ENCODE assay signal across 8 mouse cellular contexts in the genomic region with DNA sequence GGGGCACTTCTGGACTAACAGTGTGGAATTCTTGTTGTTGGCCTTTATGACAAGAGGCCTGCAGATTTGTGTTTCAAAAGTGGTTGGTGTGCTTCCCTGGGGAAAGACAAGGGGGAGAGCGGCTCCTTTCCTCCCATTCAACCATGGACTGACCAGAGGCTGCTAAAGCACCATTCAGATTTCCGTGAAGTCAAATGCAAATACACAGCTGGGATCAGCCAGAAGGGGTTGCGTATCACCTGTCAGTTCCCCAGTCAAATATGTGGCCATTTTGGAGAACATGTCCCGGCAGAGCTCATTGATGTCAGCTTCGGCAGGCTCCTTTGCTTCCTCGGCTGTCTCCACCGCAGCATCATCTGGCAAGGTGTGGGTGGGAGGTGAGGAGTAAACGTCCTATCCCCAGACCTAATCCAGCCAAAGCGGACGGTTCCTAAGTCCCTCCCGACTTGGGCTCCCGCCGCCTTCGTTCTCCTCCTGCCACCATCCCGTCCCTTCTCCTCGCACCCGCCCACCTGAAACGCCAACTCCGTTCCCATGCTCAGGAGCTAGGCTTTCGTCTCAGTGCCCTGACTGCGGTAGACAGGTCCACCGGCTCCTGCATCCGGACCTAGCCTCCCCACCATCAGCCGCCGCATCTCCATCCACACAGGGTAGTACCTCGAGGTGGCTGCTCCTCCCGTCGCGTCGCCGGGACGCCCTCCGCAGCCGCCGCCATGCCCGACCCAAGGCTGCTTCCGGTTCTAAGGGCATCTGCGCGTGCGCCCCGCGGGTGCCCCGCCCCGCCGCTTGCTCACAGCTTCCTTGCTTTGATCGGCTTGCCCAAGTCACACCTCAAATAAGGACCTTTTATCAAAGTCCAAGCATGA. TPM values are rescaled to one million over a fixed set of nuclear protein-coding genes. Genes with fewer than 3 reads are reported as not detected.
DNase-seq lines count a peak whose midpoint lies in the region; ATAC-seq and TF ChIP-seq lines count a peak whose summit lies in the region.

A gene (minus strand): TSS at position 745 of the 866 bp plus-strand sequence.

- peaks cover 12 to 36% of the 10 kb centered on the region in 2 experiments for H3K4me1 ChIP-seq in MEL (ENCODE audit: control insufficient read depth in 1 of 2, insufficient read depth in 2 of 2, low read length in 2 of 2)
- H3K4me1 ChIP-seq in cerebellum, adult 2 months (ENCODE audit: control insufficient read depth, insufficient read depth, low read length) = no peaks in the 10 kb centered on the region
- peaks cover 8% of the 10 kb centered on the region for H3K4me1 ChIP-seq in lung, embryonic 16.5 days (replicated peaks; ENCODE audit: control insufficient read depth, insufficient read depth, low read length)

- DNase-seq in MEL (ENCODE audit: low read depth, low spot score) = peak; percentile 96
- peak; percentile 89 to 91 for DNase-seq in cerebellum, adult 2 months
- DNase-seq in forelimb bud, embryonic 11.5 days (ENCODE audit: low read depth, low spot score) = peak; percentile 77
- DNase-seq in layer of hippocampus, adult 9-10 months (ENCODE audit: low spot score) = peak; percentile 63
- peak; percentile 77 for DNase-seq in ovary, postnatal 10 days (ENCODE audit: low spot score)
- peak; percentile 84 to 91 for DNase-seq in thymus, postnatal 10 days (ENCODE audit: low spot score in 2 of 2)

- peaks cover 8% of the 10 kb centered on the region in 2 experiments for H3K27me3 ChIP-seq in MEL (ENCODE audit: control insufficient read depth in 1 of 2, insufficient read depth in 2 of 2, low read length in 2 of 2)
- no peaks in the 10 kb centered on the region for H3K27me3 ChIP-seq in cerebellum, adult 2 months (ENCODE audit: control insufficient read depth, insufficient read depth, low read length)
- H3K27me3 ChIP-seq in lung, embryonic 16.5 days (ENCODE audit: control insufficient read depth, insufficient read depth, low read depth, low read length) = no peaks in the 10 kb centered on the region

- peaks cover 16 to 36% of the 10 kb centered on the region in 2 experiments for H3K36me3 ChIP-seq in MEL (ENCODE audit: control insufficient read depth in 1 of 2, insufficient read depth in 2 of 2, low read length in 2 of 2)
- peaks cover 17% of the 10 kb centered on the region for H3K36me3 ChIP-seq in lung, embryonic 16.5 days (ENCODE audit: control insufficient read depth, insufficient read depth, low read length)

- TF ChIP-seq RAD21 in MEL (IDR thresholded peaks at IDR 0.05; ENCODE audit: low read depth, low read length) = no peak

- no peak for TF ChIP-seq CTCF in MEL (IDR thresholded peaks at IDR 0.05 in 2 of 3, conservative IDR thresholded peaks at IDR 0.05 in 1 of 3; ENCODE audit: control insufficient read depth in 1 of 3, insufficient read depth in 1 of 3, low read depth in 2 of 3, low read length in 3 of 3, poor library complexity in 1 of 3, severe bottlenecking in 1 of 3)
- TF ChIP-seq CTCF in cerebellum, adult 2 months (IDR thresholded peaks at IDR 0.05; ENCODE audit: borderline replicate concordance, insufficient read depth, low read depth, low read length) = no peak

- peak within 1 kb of the TSS; percentile 83 for H3K9ac ChIP-seq in MEL (ENCODE audit: control insufficient read depth, low read depth, low read length, poor library complexity, severe bottlenecking)
- peak within 1 kb of the TSS; percentile 80 for H3K9ac ChIP-seq in lung, embryonic 16.5 days (ENCODE audit: low read length)

- peak; percentile 91 to 93 for TF ChIP-seq POLR2A in MEL (IDR thresholded peaks at IDR 0.05; ENCODE audit: control insufficient read depth in 1 of 2, insufficient read depth in 1 of 2, low read depth in 1 of 2, low read length in 2 of 2, poor library complexity in 1 of 2)
- peak; percentile 62; the same call in 1 of the 2 replicates for TF ChIP-seq POLR2A in cerebellum, adult 2 months (IDR thresholded peaks at IDR 0.05; ENCODE audit: borderline replicate concordance, insufficient read depth, low read length)

- ATAC-seq in hematopoietic stem cell, adult 5-6 weeks (replicated peaks in 1 of 2; ENCODE audit: insufficient read depth in 1 of 2, low FRiP score in 2 of 2, low TSS enrichment in 1 of 2, low read depth in 1 of 2, poor library complexity in 2 of 2, severe bottlenecking in 2 of 2) = peak; percentile 74 to 81
- peak; percentile 87 for ATAC-seq in lung, embryonic 16.5 days (ENCODE audit: low read depth)

- no peaks in the 10 kb centered on the region for H3K9me3 ChIP-seq in MEL (replicated peaks; ENCODE audit: insufficient read depth, low read length)
- no peaks in the 10 kb centered on the region for H3K9me3 ChIP-seq in lung, embryonic 16.5 days (ENCODE audit: control insufficient read depth, low read length)

- TF ChIP-seq EP300 in MEL (IDR thresholded peaks at IDR 0.05; ENCODE audit: low read depth in 1 of 2, low read length in 2 of 2) = peak in 1 of 2 experiments; percentile 42; a peak in 1 of 4 replicates

- peak within 1 kb of the TSS; percentile 73 to 83 for H3K4me3 ChIP-seq in MEL (ENCODE audit: control insufficient read depth in 1 of 2, insufficient read depth in 1 of 2, low read depth in 2 of 2, low read length in 2 of 2)
- peak within 1 kb of the TSS; percentile 87 for H3K4me3 ChIP-seq in cerebellum, adult 2 months (replicated peaks; ENCODE audit: insufficient read depth, low read depth, low read length)
- H3K4me3 ChIP-seq in lung, embryonic 16.5 days (ENCODE audit: low read length) = peak within 1 kb of the TSS; percentile 79

- peak within 1 kb of the TSS; percentile 74 for H3K27ac ChIP-seq in MEL (ENCODE audit: control insufficient read depth, low read depth, low read length)
- peak within 1 kb of the TSS; percentile 34; the same call in 1 of the 2 replicates for H3K27ac ChIP-seq in cerebellum, adult 2 months (ENCODE audit: insufficient read depth, low read length)
- H3K27ac ChIP-seq in lung, embryonic 16.5 days (ENCODE audit: low read length) = no peak within 1 kb of the TSS

- H3K79me2 ChIP-seq in MEL (ENCODE audit: control insufficient read depth, insufficient read depth, low read length, poor library complexity) = peaks cover 24% of the 10 kb centered on the region

- H3K4me2 ChIP-seq in lung, embryonic 16.5 days (ENCODE audit: low read depth, low read length) = peak within 1 kb of the TSS; percentile 65

- WGBS in cerebellum, adult 2 months = under 1% methylated on average over 46 of the region's 46 CpGs
- 2% methylated on average over 46 of the region's 46 CpGs for WGBS in lung, embryonic 16.5 days

TF ChIP-seq in MEL, 35 proteins besides CTCF, POLR2A, EP300 and RAD21:
- TF ChIP-seq MAZ (IDR thresholded peaks at IDR 0.05; ENCODE audit: low read depth, low read length) (peak; percentile 83), SMC3 (IDR thresholded peaks at IDR 0.05; ENCODE audit: low read depth, low read length) (no peak), TCF12 (IDR thresholded peaks at IDR 0.05; ENCODE audit: low read depth, low read length) (peak; percentile 72), RCOR1 (IDR thresholded peaks at IDR 0.05; ENCODE audit: low read depth, low read length) (no peak), ETS1 (IDR thresholded peaks at IDR 0.05; ENCODE audit: low read depth, low read length) (peak; percentile 46; the same call in 1 of the 2 replicates), ELF1 (IDR thresholded peaks at IDR 0.05; ENCODE audit: low read depth, low read length) (peak; percentile 96), SIN3A (IDR thresholded peaks at IDR 0.05; ENCODE audit: low read length) (peak; percentile 79; the same call in 1 of the 2 replicates), ZMIZ1 (IDR thresholded peaks at IDR 0.05; ENCODE audit: low read depth, low read length) (peak; percentile 87), TAL1 (IDR thresholded peaks at IDR 0.05; ENCODE audit: low read length) (no peak), POLR2AphosphoS2 (IDR thresholded peaks at IDR 0.05; ENCODE audit: low read length) (peak; percentile 92), MAX (IDR thresholded peaks at IDR 0.05; ENCODE audit: low read length) (peak; percentile 80), BHLHE40 (IDR thresholded peaks at IDR 0.05; ENCODE audit: borderline replicate concordance, low read depth, low read length) (no peak), MYC (IDR thresholded peaks at IDR 0.05; ENCODE audit: low read depth, low read length) (peak; percentile 54; the same call in 1 of the 2 replicates), NELFE (IDR thresholded peaks at IDR 0.05; ENCODE audit: low read depth, low read length) (peak; percentile 92), HCFC1 (IDR thresholded peaks at IDR 0.05; ENCODE audit: low read depth, low read length) (peak; percentile 83), MXI1 (IDR thresholded peaks at IDR 0.05; ENCODE audit: low read depth, low read length) (peak; percentile 70), NRF1 (IDR thresholded peaks at IDR 0.05; ENCODE audit: insufficient read depth, low read depth, low read length, poor library complexity, severe bottlenecking) (peak; percentile 85), ZC3H11A (IDR thresholded peaks at IDR 0.05; ENCODE audit: low read depth, low read length) (no peak), TBP (IDR thresholded peaks at IDR 0.05; ENCODE audit: low read depth, low read length) (peak; percentile 71)

RNA-seq across cellular contexts. Expression of the gene that starts here (rescaled TPM):
- total RNA-seq in MEL (2012; rRNA removed) = 171 and 193 TPM in 2 replicates
- 100 to 1,000 TPM in 1 of 2 experiments, not detected in 1; 151 TPM for polyA plus RNA-seq in MEL (2012; ENCODE audit: insufficient read depth in 1 of 2, insufficient read length in 2 of 2, low read depth in 1 of 2, low replicate concordance in 2 of 2, missing spikeins in 1 of 2)
- polyA plus RNA-seq in cerebellum, adult 2 months (2012; rRNA removed) = 81.0 and 82.4 TPM in 2 replicates
- total RNA-seq in hematopoietic stem cell, adult 5-6 weeks (2017) = 35.1 and 65.0 TPM in 2 replicates
- 69.2 and 74.4 TPM in 2 replicates for polyA plus RNA-seq in lung, embryonic 16.5 days (2015; fragmentation: Nextera tagmentation; extraction: Ambion mirVana)
